Mouse (Mus musculus) Patski (cell line): ENCODE data around the gene Tnc. TPM values are rescaled to one million over a fixed set of nuclear protein-coding genes. Genes with fewer than 3 reads are reported as not detected.
A peak's percentile ranks its signal among the peaks of the same experiment; 100 is the strongest.
"Not testable (repeated sequence)": the region's sequence is repeated elsewhere in the genome, so short reads cannot be mapped to it uniquely, and the experiment has no call there.

Experiments
- ATAC-seq: fragments of 100-300 bp; one replicate; pipeline ENCODE4 v1.8.0; 2021
- CTCF ChIA-PET: fragments of 350-600 bp; sonication (Branson Sonifier 250); formaldehyde crosslinking; loops from one replicate; lab custom pipeline; 2022; ENCODE audit warnings: inconsistent platforms; lab: Charles Lee
- POLR2A ChIA-PET: fragments of 350-600 bp; sonication (Branson Sonifier 250); formaldehyde crosslinking; loops from one replicate; lab custom pipeline; 2022; ENCODE audit warnings: antibody characterized with exemption, inconsistent platforms; lab: Charles Lee
- DNase-seq: peaks from one replicate; pipeline ENCODE4 v3.0.0-alpha.2; 2011; ENCODE audit warnings: low read depth, low spot score
- H3K27me3 ChIP-seq: fragments of 371-371 bp; one replicate; pipeline ENCODE4 v1.5.1; 2021
- CTCF ChIP-seq: fragments of 100-300 bp; IDR thresholded peaks from one replicate; pipeline ENCODE4 v1.5.1; 2021
- in situ Hi-C: fragments of 300-500 bp; cut with MboI; formaldehyde crosslinking; loops from 3 replicates; pipeline ENCODE4 v1.11.1; 2018; ENCODE audit warnings: low pct_unique_long_range_greater_than_20kb, mixed read lengths
- polyA plus RNA-seq: library from polyadenylated mRNA; unstranded; gene quantifications from one replicate; pipeline ENCODE4 v1.2.3, GENCODE M21; 2021

Tnc gene
- polyA plus RNA-seq, 1 experiment from 2014 or later, result 40.2 TPM

- in situ Hi-C loops, result no loop called here
- POLR2A ChIA-PET, result no interaction called here
- TF ChIP-seq CTCF, result no peak
- no peaks in the 10 kb centered on the region for H3K27me3 ChIP-seq
- no peak for DNase-seq
- CTCF ChIA-PET, result no interaction called here
- no peak for ATAC-seq
These were observed 75.9 kb downstream of the Tnc start for GRCm38 (mm10) chr4:63970925-63971324.

- H3K27me3 ChIP-seq, result no peaks in the 10 kb centered on the region
- no peak for DNase-seq
- POLR2A ChIA-PET, result no interaction called here
- CTCF ChIA-PET, result no interaction called here
- in situ Hi-C loops, result no loop called here
- no peak for TF ChIP-seq CTCF
- ATAC-seq, result no peak
These were observed 76.9 kb downstream of the Tnc start for GRCm38 (mm10) chr4:63969891-63970290.

DNA sequence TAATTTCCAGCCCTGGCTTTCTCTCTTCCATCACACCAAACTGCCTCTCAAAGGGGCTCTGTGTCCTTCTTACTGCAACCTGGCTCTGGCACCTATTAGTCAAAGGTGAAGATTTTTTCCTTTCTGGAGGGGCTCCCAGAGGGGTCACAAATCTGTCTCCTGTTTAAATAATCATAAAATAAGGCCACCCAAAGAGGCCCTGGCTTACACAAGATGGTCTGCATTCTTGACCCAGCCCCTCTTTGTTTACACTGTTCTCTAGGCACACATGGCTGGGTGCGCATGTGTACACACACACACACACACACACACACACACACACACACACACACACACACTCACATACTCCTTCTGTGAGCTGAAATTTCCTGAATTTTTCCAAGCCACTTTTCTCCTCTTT lies 83.4 kb downstream of the Tnc start:
- TF ChIP-seq CTCF, result no peak
- ChIA-PET POLR2A (no interaction called here), CTCF (no interaction called here)
- DNase-seq (no peak), ATAC-seq (no peak)
- H3K27me3 ChIP-seq, result no peaks in the 10 kb centered on the region
- in situ Hi-C loops, result no loop called here

- no peak for ATAC-seq
- no peak for DNase-seq
- no peaks in the 10 kb centered on the region for H3K27me3 ChIP-seq
- in situ Hi-C loops, result no loop called here
- no peak for TF ChIP-seq CTCF
- ChIA-PET CTCF (no interaction called here), POLR2A (no interaction called here)
These were observed 84.9 kb downstream of the Tnc start for GRCm38 (mm10) chr4:63961858-63962468.

DNA sequence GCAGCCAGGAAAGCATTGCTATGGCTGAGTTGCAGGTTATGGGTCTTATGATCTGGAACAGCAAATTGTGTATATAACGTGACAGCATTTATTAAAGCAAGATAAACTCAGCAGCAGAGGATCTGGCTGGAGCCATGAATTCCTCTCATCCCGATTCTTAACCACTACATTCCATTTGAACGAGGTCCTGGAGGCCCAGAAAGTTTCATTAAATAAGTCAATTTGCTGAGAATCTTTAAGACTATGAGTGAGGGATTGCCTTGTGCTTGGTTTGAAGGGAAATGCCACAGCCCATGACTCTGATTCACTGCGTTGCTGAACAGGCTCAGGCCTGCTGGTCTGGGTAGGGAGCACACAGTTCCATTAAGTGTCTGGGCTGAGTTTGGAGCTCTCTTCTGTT lies 88.2 kb downstream of the Tnc start:
- CTCF ChIA-PET, result interaction anchor here (1.2 to 1.5 kb wide), 3 partner anchors 14 to 28 kb away, joined by 3 to 4 read pairs (median 3); no protein-coding TSS in a partner anchor
- POLR2A ChIA-PET, result no interaction called here
- ATAC-seq (peak; percentile 87), DNase-seq (peak; percentile 81)
- H3K27me3 ChIP-seq, result no peaks in the 10 kb centered on the region
- TF ChIP-seq CTCF, result no peak
- in situ Hi-C loops, result loop anchor here (5.0 kb wide), 1 partner anchor 539 kb away; no protein-coding TSS in a partner anchor

- DNase-seq (no peak), ATAC-seq (no peak)
- in situ Hi-C loops, result no loop called here
- no peak for TF ChIP-seq CTCF
- no peaks in the 10 kb centered on the region for H3K27me3 ChIP-seq
- POLR2A ChIA-PET, result no interaction called here
- CTCF ChIA-PET, result interaction anchor here (1.8 kb wide), 1 partner anchor 264 kb away, joined by 5 read pairs; no protein-coding TSS in a partner anchor
These were observed 96.8 kb downstream of the Tnc start for GRCm38 (mm10) chr4:63950054-63950453.

GRCm38 (mm10) chr4:63948688-63949073 lies 98.1 kb downstream of the Tnc start:
- DNase-seq, POLR2A ChIA-PET, ATAC-seq, H3K27me3 ChIP-seq: not testable (repeated sequence)
- CTCF ChIA-PET, result interaction anchor here (0.8 to 1.8 kb wide), 4 partner anchors 9 to 582 kb away, joined by 3 to 5 read pairs (median 3); no protein-coding TSS in a partner anchor
- in situ Hi-C loops, result loop anchor here (5.0 to 25.0 kb wide), 3 partner anchors 321 to 786 kb away; partner anchors contain the start of genes Ambp and Kif12

DNA sequence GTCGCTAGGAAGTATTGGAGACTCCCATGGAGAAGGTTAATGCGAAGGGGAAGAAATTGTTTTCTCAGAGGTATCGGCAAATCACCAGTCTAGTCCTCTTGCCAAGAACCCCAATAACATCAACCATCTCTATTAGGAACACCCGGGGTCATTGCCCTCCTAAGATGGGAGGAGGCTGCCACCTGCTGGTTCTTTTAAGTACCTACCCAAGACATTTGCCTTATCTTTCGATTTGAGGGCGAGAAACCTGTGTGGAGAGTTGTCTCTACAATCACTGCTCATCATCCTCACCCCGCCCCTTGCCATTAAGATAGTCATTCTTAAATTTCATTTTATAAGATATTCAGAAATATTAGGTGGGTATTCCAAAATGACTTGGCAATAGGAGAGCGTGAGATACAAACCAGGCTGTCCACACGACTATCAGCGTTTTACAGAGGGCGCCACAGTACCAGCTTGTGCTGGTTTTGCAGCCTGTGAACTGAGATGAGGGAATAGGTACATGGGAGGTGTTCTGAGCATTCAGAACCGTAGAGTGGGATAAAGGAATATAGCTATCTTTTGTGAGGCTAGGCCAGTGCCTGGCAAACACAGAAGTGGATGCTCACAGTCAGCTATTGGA lies 98.6 kb downstream of the Tnc start:
- DNase-seq, result peak; percentile 20
- POLR2A ChIA-PET, result no interaction called here
- no peaks in the 10 kb centered on the region for H3K27me3 ChIP-seq
- CTCF ChIA-PET, result interaction anchor here (0.8 to 1.8 kb wide), 4 partner anchors 8 to 581 kb away, joined by 3 to 5 read pairs (median 3); no protein-coding TSS in a partner anchor
- in situ Hi-C loops, result loop anchor here (5.0 to 25.0 kb wide), 3 partner anchors 321 to 786 kb away; partner anchors contain the start of genes Ambp and Kif12
- no peak for ATAC-seq
- TF ChIP-seq CTCF, result peak; percentile 84

GRCm38 (mm10) chr4:63943813-63944212 lies 103.0 kb downstream of the Tnc start:
- no peak for DNase-seq
- no peak for ATAC-seq
- POLR2A ChIA-PET, result no interaction called here
- in situ Hi-C loops, result loop anchor here (5.0 to 25.0 kb wide), 3 partner anchors 257 to 782 kb away; partner anchors contain the start of genes Ambp and Kif12
- CTCF ChIA-PET, result interaction anchor here (1.3 kb wide), 1 partner anchor 79 kb away, joined by 3 read pairs; no protein-coding TSS in a partner anchor
- no peaks in the 10 kb centered on the region for H3K27me3 ChIP-seq
- TF ChIP-seq CTCF, result no peak

DNA sequence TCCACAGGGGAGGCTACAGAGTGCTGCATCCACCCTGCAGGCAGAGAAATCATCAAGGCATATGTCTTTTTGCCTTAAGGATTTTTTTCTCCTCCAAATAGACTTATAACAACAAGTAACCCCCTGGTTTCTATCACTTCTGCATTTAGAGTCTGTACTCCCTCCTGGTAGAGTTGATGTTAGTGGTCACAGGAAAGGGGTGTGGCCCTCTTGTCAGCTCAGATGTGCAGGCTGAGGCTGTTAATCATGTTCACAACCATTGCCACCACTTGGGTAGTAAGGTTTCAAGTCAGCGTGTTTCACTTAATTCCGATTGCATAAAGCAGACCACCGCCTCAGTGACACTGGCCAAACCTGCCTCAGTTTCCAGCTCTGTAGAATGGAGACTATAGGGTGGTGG lies 103.9 kb downstream of the Tnc start:
- in situ Hi-C loops, result loop anchor here (5.0 to 25.0 kb wide), 3 partner anchors 256 to 781 kb away; partner anchors contain the start of genes Ambp and Kif12
- no peak for TF ChIP-seq CTCF
- H3K27me3 ChIP-seq, result no peaks in the 10 kb centered on the region
- DNase-seq (no peak), ATAC-seq (no peak)
- ChIA-PET CTCF (interaction anchor here (1.3 kb wide), 1 partner anchor 78 kb away, joined by 3 read pairs; no protein-coding TSS in a partner anchor), POLR2A (no interaction called here)

DNA sequence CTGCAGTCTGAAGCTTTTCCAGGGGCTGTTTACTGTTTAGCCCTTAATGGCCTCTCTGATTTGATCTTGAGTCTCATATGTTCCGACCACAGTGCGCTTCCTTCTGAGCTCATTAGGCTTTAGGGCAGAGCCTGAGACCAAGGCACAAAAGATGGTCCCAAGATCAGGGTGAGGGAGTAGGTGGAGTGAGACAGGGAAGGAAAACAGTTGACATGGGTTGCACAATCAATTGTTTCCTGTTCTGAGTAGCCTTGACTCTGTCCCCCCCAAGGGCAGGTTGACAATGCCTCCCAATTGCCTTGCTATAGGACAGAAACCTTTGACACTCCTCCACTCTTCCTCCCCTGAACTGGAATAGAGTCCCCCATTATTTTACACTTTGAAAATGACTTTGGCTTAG lies 105.4 kb downstream of the Tnc start:
- POLR2A ChIA-PET, result no interaction called here
- in situ Hi-C loops, result loop anchor here (5.0 to 25.0 kb wide), 3 partner anchors 254 to 779 kb away; partner anchors contain the start of genes Ambp and Kif12
- CTCF ChIA-PET, result no interaction called here
- ATAC-seq (no peak), DNase-seq (no peak)
- no peak for TF ChIP-seq CTCF
- H3K27me3 ChIP-seq, result no peaks in the 10 kb centered on the region
